Mouse (Mus musculus): ENCODE results near the gene H2afz. TPM values are rescaled to one million over a fixed set of nuclear protein-coding genes. Genes with fewer than 3 reads are reported as not detected.

Gene H2afz
- total RNA-seq (2014; fragmentation: Nextera tagmentation) = 1,151 and 1,351 TPM in 2 replicates
- total RNA-seq (2017) = 1,517 and 1,875 TPM in 2 replicates

- peak; percentile 70 for ATAC-seq (replicated peaks; ENCODE audit: poor library complexity, severe bottlenecking)
Measured at GRCm38 (mm10) chr3:137864124-137864987, at the start of gene H2afz. H2afz (plus strand) TSS chr3:137864487.

GRCm38 (mm10) chr3:137818713-137819112 is 45.6 kb upstream of the H2afz start:
- ATAC-seq (replicated peaks; ENCODE audit: poor library complexity, severe bottlenecking) = no peak

DNA sequence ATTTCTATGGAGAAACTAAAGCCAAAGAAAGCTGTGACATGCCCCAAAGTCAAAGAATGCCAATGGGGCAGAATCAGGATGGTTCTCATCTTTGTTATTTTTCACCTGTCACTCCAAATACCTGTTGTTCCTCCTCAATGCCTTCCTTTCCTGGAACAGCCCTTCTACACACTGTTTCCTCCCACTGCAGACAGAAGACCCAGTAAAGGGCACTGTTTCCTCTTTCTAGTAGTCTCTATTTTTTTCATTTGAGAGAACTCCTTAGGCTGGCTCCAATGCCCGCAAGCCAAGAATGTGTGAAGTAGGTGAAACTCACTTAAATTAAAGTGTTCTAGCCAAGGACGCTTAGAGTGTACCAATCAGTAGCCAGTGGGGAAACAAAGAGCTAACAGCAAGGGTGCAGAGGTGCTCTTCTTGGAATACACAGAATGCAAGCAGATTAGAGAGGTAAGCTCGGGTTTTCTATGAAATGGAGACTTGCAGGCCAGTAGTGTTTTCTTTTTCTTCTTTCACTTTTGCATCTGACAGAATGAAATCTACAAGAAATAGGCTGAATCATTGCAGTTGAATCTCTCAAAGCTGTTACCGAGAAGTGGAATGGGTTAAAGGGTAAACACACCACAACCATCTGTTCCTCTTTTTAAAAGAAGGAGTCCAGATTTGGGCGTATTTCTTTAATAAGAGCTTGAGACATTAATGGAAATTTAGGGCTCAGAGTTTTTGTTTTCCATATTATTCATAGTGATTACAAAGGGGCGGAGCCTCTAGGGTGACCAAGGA is 43.4 kb upstream of the H2afz start:
- peak; percentile 77 for ATAC-seq (replicated peaks; ENCODE audit: poor library complexity, severe bottlenecking)

DNA sequence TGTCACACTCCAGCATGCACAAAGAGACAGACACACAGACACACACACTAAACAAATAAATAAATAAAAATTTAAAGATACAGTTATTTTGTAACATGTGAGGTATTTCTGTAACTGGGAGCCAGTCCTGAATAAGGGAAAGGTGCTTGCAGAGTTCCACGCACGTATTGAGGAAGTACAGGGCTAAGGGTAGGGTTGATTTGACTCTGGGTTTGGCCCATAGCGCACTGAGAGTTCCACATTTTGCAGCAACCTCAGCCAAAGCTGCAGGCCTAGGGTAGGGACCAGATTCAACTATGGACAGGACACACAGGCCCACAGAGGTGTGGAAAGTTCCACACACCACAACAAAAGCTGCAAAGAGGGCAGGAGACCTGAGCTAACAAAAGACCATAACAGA is 41.0 kb upstream of the H2afz start:
- 0 out of 2 replicates have a peak, but pooled peaks have one; percentile 45 for ATAC-seq (replicated peaks; ENCODE audit: poor library complexity, severe bottlenecking)

GRCm38 (mm10) chr3:137827678-137828077 is 36.6 kb upstream of the H2afz start:
- ATAC-seq (replicated peaks; ENCODE audit: poor library complexity, severe bottlenecking) = no peak

GRCm38 (mm10) chr3:137831156-137831555 is 33.1 kb upstream of the H2afz start:
- peak; percentile 59; the same call in 1 of the 2 replicates for ATAC-seq (replicated peaks; ENCODE audit: poor library complexity, severe bottlenecking)

DNA sequence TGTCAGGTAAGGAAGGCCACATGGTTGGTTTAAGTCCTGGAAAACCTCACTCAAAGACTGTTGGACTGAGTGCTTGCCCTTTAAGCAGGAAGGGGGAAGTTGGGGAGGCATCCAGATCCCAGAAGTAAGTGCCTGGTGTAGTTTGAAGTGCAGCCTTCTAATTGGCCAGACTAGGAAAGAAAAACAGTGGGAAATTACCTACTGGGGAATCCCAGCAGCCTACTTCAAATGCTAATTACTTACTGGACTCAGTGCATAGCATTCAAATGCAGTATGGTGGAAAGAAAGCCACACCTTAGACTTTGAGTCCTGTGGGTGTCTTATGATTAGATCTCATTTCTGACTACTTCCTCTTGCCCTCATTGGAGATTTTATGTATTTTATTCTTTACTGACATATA is 31.2 kb upstream of the H2afz start:
- peak; percentile 40; the same call in 1 of the 2 replicates for ATAC-seq (replicated peaks; ENCODE audit: poor library complexity, severe bottlenecking)

GRCm38 (mm10) chr3:137833698-137834097 is 30.6 kb upstream of the H2afz start:
- no peak for ATAC-seq (replicated peaks; ENCODE audit: poor library complexity, severe bottlenecking)

DNA sequence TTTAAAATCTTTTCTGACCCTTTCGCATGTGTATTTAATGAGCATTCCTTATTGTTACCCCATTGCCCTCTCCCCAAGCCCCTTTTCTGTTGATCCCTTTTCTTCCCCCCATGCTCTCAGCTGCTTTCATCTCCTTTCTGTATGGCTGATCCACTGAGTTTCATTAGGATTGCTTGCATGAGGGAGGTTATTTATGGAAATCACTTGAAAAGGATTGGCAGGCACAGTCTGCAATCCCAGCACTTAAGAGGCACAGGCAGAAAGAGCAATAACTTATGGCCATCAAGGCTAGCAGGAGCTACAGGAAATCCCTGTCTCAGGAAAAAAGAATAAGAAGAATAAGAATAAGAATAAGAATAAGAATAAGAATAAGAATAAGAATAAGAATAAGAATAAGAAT is 27.7 kb upstream of the H2afz start:
- ATAC-seq (replicated peaks; ENCODE audit: poor library complexity, severe bottlenecking) = no peak

GRCm38 (mm10) chr3:137838160-137838559 is 26.1 kb upstream of the H2afz start:
- ATAC-seq (replicated peaks; ENCODE audit: poor library complexity, severe bottlenecking) = no peak

- no peak for ATAC-seq (replicated peaks; ENCODE audit: poor library complexity, severe bottlenecking)
Measured at GRCm38 (mm10) chr3:137842944-137843343, 21.3 kb upstream of the H2afz start.

DNA sequence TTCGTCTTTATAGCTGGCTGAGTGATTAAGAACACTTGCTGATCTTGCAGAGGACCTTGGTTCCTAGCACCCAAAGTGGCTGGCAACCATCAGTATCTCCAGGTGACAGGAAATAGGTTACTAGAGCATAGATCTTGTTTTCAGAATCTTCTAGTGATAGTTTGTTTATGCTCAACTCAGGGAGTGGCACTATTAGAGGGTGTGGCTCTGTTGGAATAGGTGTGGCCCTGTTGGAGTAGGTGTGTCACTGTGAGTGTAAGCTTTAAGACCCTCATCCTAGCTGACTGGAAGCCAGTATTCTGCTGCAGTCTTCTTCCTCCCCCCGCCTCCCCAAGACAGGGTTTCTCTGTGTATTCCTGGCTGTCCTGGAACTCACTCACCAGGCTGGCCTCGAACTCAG is 20.0 kb upstream of the H2afz start:
- no peak for ATAC-seq (replicated peaks; ENCODE audit: poor library complexity, severe bottlenecking)

GRCm38 (mm10) chr3:137846552-137846951 is 17.7 kb upstream of the H2afz start:
- ATAC-seq (replicated peaks; ENCODE audit: poor library complexity, severe bottlenecking) = peak; percentile 77

GRCm38 (mm10) chr3:137848354-137848753 is 15.9 kb upstream of the H2afz start:
- ATAC-seq (replicated peaks; ENCODE audit: poor library complexity, severe bottlenecking) = peak; percentile 85

GRCm38 (mm10) chr3:137849697-137850096 is 14.6 kb upstream of the H2afz start:
- ATAC-seq (replicated peaks; ENCODE audit: poor library complexity, severe bottlenecking) = no peak

GRCm38 (mm10) chr3:137851196-137851595 is 13.1 kb upstream of the H2afz start:
- no peak for ATAC-seq (replicated peaks; ENCODE audit: poor library complexity, severe bottlenecking)

GRCm38 (mm10) chr3:137853011-137853410 is 11.3 kb upstream of the H2afz start:
- ATAC-seq (replicated peaks; ENCODE audit: poor library complexity, severe bottlenecking) = peak; percentile 57

DNA sequence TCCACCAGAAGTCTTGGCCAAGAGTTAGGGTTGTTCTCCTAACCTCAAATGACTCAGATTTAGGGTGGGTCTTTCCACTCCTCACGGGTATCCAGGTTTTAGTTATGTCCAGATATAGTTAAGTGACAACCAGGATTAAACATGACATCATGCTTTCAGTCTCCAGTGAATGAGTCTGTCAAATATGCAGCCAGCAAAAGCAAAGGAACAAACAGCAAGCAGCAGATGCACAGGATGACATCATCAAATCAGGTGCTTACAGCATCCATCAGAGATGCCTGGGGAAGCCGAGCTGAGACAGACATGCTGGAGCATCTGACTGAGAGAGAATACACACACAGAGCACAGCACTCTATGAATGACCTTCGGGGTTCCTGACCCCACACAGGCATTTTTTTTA is 9.0 kb upstream of the H2afz start:
- no peak for ATAC-seq (replicated peaks; ENCODE audit: poor library complexity, severe bottlenecking)

- ATAC-seq (replicated peaks; ENCODE audit: poor library complexity, severe bottlenecking) = no peak
Measured at GRCm38 (mm10) chr3:137856061-137856460, 8.2 kb upstream of the H2afz start.

- peak; percentile 19 for ATAC-seq (replicated peaks; ENCODE audit: poor library complexity, severe bottlenecking)
Measured at GRCm38 (mm10) chr3:137860394-137861170, 3.7 kb upstream of the H2afz start.
